Comparison of ENCODE assay signal across 14 mouse cellular contexts in the genomic region with DNA sequence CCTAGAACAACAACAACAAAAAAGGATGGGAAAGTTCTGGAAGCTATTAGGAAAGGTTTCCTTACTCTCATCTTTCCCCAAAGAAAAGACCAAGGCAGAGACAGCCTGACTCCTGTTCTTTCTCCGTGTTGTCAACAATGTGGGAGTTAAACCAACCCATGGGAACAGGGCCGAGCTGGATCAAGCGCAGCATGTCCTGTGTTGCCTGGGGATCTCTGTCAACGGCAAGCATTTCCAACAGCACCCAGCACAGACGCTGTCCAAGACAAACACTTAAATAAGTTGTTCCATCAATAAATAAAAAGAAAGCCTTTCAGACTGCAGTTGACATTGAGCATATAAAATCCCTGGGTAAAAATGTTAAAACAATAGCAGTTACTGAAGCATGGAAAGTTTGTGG. TPM values are rescaled to one million over a fixed set of nuclear protein-coding genes. Genes with fewer than 3 reads are reported as not detected.
DNase-seq lines count a peak whose midpoint lies in the region; ATAC-seq and TF ChIP-seq lines count a peak whose summit lies in the region.
"Had no signal": no experiment of that assay in that cellular context is flagged by ENCODE, and none has a peak within 500 bp of the region (broad histone marks: within the 10 kb centered on the region; RNA-seq: fewer than 3 reads in every experiment).

No protein-coding gene starts in this region.

- ATAC-seq in kidney, embryonic 14.5 days (ENCODE audit: low FRiP score, low TSS enrichment), result peak; percentile 88
- ATAC-seq in CD4-positive, CD25-positive, alpha-beta regulatory T cell, adult 4 months, result no peak
- no peak for ATAC-seq in erythroblast, adult 5-6 weeks (replicated peaks; ENCODE audit: low FRiP score, poor library complexity, severe bottlenecking)
- ATAC-seq: inflammation-experienced regulatory T-cells, adult 6 months had no signal

- no peak overlapping the region for H3K4me3 ChIP-seq in left cerebral cortex, adult 2 months
- no peak overlapping the region for H3K4me3 ChIP-seq in kidney, embryonic 14.5 days (ENCODE audit: low read length)
- H3K4me3 ChIP-seq: forebrain, embryonic 10.5 days had no signal

- H3K36me3 ChIP-seq in kidney, embryonic 14.5 days (ENCODE audit: control insufficient read depth, insufficient read depth, low read length), result no peaks in the 10 kb centered on the region
- H3K36me3 ChIP-seq: forebrain, embryonic 10.5 days had no signal

- WGBS in kidney, embryonic 14.5 days, result 21% methylated on average over 5 of the region's 5 CpGs

- H3K4me1 ChIP-seq in kidney, embryonic 14.5 days (ENCODE audit: control insufficient read depth, insufficient read depth, low read length), result 0 out of 2 replicates have a peak, but pooled peaks cover 10% of the 10 kb centered on the region
- H3K4me1 ChIP-seq: forebrain, embryonic 10.5 days had no signal

- H3K27ac ChIP-seq in left cerebral cortex, adult 2 months, result peak overlapping the region; percentile 12; the same call in 1 of the 2 replicates
- H3K27ac ChIP-seq in kidney, embryonic 14.5 days (ENCODE audit: low read depth, low read length), result peak overlapping the region; percentile 66; the same call in 1 of the 2 replicates
- H3K27ac ChIP-seq: forebrain, embryonic 10.5 days had no signal

- intact Hi-C loops in left cerebral cortex, adult 2 months (cut with DNase I), result no loop called here

- no peaks in the 10 kb centered on the region for H3K9me3 ChIP-seq in kidney, embryonic 14.5 days (ENCODE audit: control insufficient read depth, low read length)
- H3K9me3 ChIP-seq: forebrain, embryonic 10.5 days had no signal

- H3K27me3 ChIP-seq in kidney, embryonic 14.5 days (ENCODE audit: control insufficient read depth, insufficient read depth, low read length), result no peaks in the 10 kb centered on the region

- no peak overlapping the region for H3K9ac ChIP-seq in kidney, embryonic 14.5 days (ENCODE audit: low read depth, low read length)

- no peak for TF ChIP-seq CTCF in left cerebral cortex, adult 2 months (IDR thresholded peaks at IDR 0.05)

- DNase-seq in left cerebral cortex, adult 2 months (ENCODE audit: extremely low spot score in 1 of 2, low spot score in 2 of 2), result no peak
- no peak for DNase-seq in left cerebral cortex, adult 9 months (ENCODE audit: low spot score in 2 of 2)
- DNase-seq in heart, adult 8-10 months (ENCODE audit: low spot score), result peak; percentile 68
- peak; percentile 30 for DNase-seq in ovary, adult 18-20 months (ENCODE audit: low spot score)
- DNase-seq in right cerebral cortex, postnatal 36 days (ENCODE audit: low spot score in 2 of 2), result no peak
- DNase-seq: adrenal gland, adult 2 months; cerebellum, postnatal 14 days had no signal

- no peak overlapping the region for H3K4me2 ChIP-seq in kidney, embryonic 14.5 days (replicated peaks; ENCODE audit: low read depth, low read length)

RNA-seq across cellular contexts. Expression of a gene that starts 17.6 kb away (rescaled TPM):
- not detected for total RNA-seq in left cerebral cortex, adult 2 months (2021)
- 1 to 10 TPM in 3 of 4 experiments, under 1 TPM in 1; 0.90 to 1.5 (median 1.1) TPM for total RNA-seq in heart, adult 8-10 months (2022)
- 0.23 and 0.67 TPM in 2 replicates for polyA plus RNA-seq in kidney, embryonic 14.5 days (2014; fragmentation: Nextera tagmentation; extraction: Ambion mirVana)
- polyA plus RNA-seq in CD4-positive, CD25-positive, alpha-beta regulatory T cell, adult 4 months (2017; shearing (Covaris generic)), result 1 to 10 TPM in 1 of 2 experiments, not detected in 1; 1.5 TPM
- total RNA-seq in erythroblast, adult 5-6 weeks (2015; ENCODE audit: low replicate concordance), result 2.1 and 11.9 TPM in 2 replicates
- 1.4 TPM in 1 of 2 replicates, not detected in the other for total RNA-seq in erythroblast, adult 5-6 weeks (2017; ENCODE audit: low replicate concordance)
- total RNA-seq: megakaryocyte-erythroid progenitor cell, adult 5-6 weeks had no signal
- polyA plus RNA-seq: forebrain, embryonic 10.5 days; inflammation-experienced regulatory T-cells, adult 6 months; limb, embryonic 11.5 days had no signal

Comparison
In these comparisons a context has a peak if more than half of its experiments do, and no peak if none do; other contexts are left out.
1. DNase-seq: peak in heart, adult 8-10 months (single experiment) and ovary, adult 18-20 months (single experiment); none in left cerebral cortex, adult 2 months (0 of 2), left cerebral cortex, adult 9 months (0 of 2) and right cerebral cortex, postnatal 36 days (0 of 2).